Mouse (Mus musculus) limb, embryonic 13.5 days (tissue): ENCODE data around the gene Cbr1. TPM values are rescaled to one million over a fixed set of nuclear protein-coding genes. Genes with fewer than 3 reads are reported as not detected.
A peak's percentile ranks its signal among the peaks of the same experiment; 100 is the strongest.
"Not testable (repeated sequence)": the region's sequence is repeated elsewhere in the genome, so short reads cannot be mapped to it uniquely, and the experiment has no call there.

Source experiments
- ATAC-seq: fragments of 200-750 bp; cut with Nextera tagmentation; 2 replicates; pipeline ENCODE4 v1.8.0; 2017; ENCODE audit warnings: low read depth, moderate number of reproducible peaks, moderate TSS enrichment; ENCODE audit not compliant: low FRiP score
- H3K27ac ChIP-seq: fragments of 300-500 bp; sonication (generic); 2 replicates; pipeline ENCODE4 v1.5.1; 2015; ENCODE audit warnings: inconsistent platforms, mild to moderate bottlenecking, moderate library complexity
- H3K27me3 ChIP-seq: fragments of 300-500 bp; sonication (generic); 2 replicates; pipeline ENCODE4 v1.6.1; 2015; ENCODE audit warnings: mild to moderate bottlenecking, inconsistent platforms
- H3K36me3 ChIP-seq: fragments of 300-500 bp; sonication (generic); 2 replicates; pipeline ENCODE4 v1.6.1; 2015; ENCODE audit warnings: inconsistent platforms, mild to moderate bottlenecking, moderate library complexity
- H3K4me1 ChIP-seq: fragments of 300-500 bp; sonication (generic); 2 replicates; pipeline ENCODE4 v1.6.1; 2015; ENCODE audit warnings: inconsistent platforms
- H3K4me2 ChIP-seq: fragments of 300-500 bp; sonication (generic); replicated peaks from 2 replicates; pipeline ENCODE4 v1.6.1; 2015; ENCODE audit warnings: inconsistent platforms, mild to moderate bottlenecking, moderate library complexity
- H3K4me3 ChIP-seq: fragments of 300-500 bp; sonication (generic); 2 replicates; pipeline ENCODE4 v1.5.1; 2015; ENCODE audit warnings: moderate library complexity, mild to moderate bottlenecking, inconsistent platforms
- H3K9ac ChIP-seq: fragments of 300-500 bp; sonication (generic); 2 replicates; pipeline ENCODE4 v1.6.1; 2015; ENCODE audit warnings: mild to moderate bottlenecking, inconsistent platforms
- H3K9me3 ChIP-seq: fragments of 300-500 bp; sonication (generic); 2 replicates; pipeline ENCODE4 v1.6.1; 2016; ENCODE audit warnings: inconsistent platforms
- WGBS: fragments of 180-500 bp; shearing (Covaris S2); methylation state at CpG from one replicate; pipeline ENCODE4 v1.1.7; 2015; 5-methylcytosine and 5-hydroxymethylcytosine counted together
- polyA plus RNA-seq: library from polyadenylated mRNA; unstranded; fragments of >200 nt; fragmentation: Nextera tagmentation; extraction: Ambion mirVana; gene quantifications from 2 replicates; pipeline ENCODE4 v1.2.1, GENCODE M21; 2015

Gene Cbr1
- polyA plus RNA-seq, 1 experiment from 2014 or later: 124 TPM

DNA sequence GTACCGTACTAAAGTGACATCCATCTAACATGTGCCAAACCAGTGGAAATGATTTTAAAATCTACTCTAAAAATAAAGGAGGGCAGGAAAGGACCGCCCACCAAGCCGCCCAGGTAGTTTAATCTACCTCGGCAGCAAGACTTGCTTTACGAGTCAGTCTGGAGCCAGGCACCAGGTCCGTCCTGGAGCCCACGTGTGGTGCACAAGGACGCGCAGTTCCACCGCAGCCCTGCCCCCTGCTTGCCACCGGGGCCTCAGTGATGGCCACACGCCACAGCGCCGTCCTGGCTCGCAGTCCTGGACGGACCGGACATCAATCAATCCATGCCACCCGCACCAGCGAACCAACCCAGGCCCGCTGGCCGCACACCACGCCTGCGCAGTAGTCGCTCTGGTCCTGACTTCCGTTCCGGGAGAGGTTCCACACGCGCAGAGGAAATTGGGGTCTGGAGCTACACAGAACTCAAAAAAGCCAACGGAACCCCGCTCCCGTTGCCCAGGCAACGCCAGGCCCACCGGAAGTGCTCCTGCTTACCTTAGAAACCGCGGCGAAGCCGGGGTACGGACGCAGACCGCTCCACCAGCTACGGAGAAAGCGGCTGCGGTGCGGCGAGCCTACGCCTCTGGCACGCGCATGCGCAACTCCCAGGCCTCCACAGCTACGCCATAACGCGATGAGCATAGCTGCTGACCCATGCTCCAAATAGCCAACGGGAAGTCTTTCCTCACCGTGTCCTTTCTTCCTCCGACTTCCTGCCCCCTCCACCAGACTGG, 2.0 kb upstream of the Cbr1 start, which contains the start of gene Setd4:
Gene Setd4 (minus strand): TSS at position 625 of the 774 bp plus-strand sequence.
- Histone ChIP-seq H3K4me2 (peak within 1 kb of the TSS; percentile 83), H3K36me3 (peaks cover 11% of the 10 kb centered on the region), H3K9me3 (no peaks in the 10 kb centered on the region), H3K27me3 (no peaks in the 10 kb centered on the region), H3K27ac (peak within 1 kb of the TSS; percentile 90), H3K4me3 (peak within 1 kb of the TSS; percentile 58), H3K4me1 (peaks cover 16% of the 10 kb centered on the region), H3K9ac (peak within 1 kb of the TSS; percentile 82)
- ATAC-seq: peak; percentile 93
- under 1% methylated on average over 55 of the region's 55 CpGs for WGBS

DNA sequence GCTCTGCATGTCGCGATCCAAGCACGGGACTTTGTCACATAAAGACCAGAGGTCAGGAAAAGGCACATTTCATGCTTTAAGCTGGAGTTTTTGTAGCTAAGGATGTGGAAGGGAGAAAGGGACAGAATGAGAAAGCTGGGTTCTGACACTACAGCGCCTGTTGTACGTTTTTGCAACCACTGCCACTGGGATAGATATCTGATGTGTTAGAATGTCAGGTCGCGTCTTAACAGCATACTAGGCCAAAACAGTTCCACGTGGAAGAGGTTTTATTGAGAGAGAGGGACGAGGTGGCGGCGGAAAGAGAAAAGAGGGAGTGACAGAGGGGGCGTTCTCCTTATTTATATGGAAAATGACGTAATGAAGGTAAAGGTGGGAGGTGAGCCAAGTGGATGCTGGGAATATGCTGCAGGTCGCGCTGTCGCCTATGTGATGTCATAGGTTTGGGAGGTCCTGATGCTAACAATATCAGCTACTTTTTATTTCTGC, 1.1 kb upstream of the Cbr1 start:
- H3K9ac ChIP-seq: peak overlapping the region; percentile 82
- H3K27ac ChIP-seq: peak overlapping the region; percentile 90
- peak overlapping the region; percentile 58 for H3K4me3 ChIP-seq
- peak overlapping the region; percentile 83 for H3K4me2 ChIP-seq
- no peaks in the 10 kb centered on the region for H3K9me3 ChIP-seq
- H3K36me3 ChIP-seq: peaks cover 8% of the 10 kb centered on the region
- WGBS: 3% methylated on average over 16 of the region's 16 CpGs
- ATAC-seq: no peak
- H3K27me3 ChIP-seq: no peaks in the 10 kb centered on the region
- H3K4me1 ChIP-seq: peaks cover 24% of the 10 kb centered on the region

DNA sequence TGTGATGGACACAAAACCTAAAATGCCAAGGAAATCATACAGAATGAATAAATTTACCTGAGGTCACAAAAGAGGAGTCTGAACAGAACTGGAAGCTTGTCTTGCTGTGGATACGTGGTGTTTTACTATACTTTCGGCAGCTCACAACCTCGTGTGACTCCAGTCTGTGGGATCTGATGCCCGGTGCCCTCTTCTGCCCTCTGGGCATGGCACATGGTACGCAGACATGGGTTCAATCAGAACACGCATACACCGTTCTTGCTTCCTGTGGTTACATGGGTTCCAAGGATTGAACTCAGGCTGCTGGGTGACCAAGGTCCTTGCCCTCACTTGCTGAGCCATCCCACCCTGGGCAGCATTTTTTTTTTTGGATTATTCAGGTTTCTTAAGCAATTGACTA, 493 bp downstream of the Cbr1 start:
- Histone ChIP-seq H3K36me3 (peaks cover 20% of the 10 kb centered on the region), H3K9ac (no peak overlapping the region), H3K27me3 (no peaks in the 10 kb centered on the region), H3K4me1 (peaks cover 24% of the 10 kb centered on the region), H3K4me2 (no peak overlapping the region), H3K4me3 (no peak overlapping the region), H3K27ac (no peak overlapping the region), H3K9me3 (no peaks in the 10 kb centered on the region)
- 88% methylated on average over 7 of the region's 7 CpGs for WGBS
- no peak for ATAC-seq

DNA sequence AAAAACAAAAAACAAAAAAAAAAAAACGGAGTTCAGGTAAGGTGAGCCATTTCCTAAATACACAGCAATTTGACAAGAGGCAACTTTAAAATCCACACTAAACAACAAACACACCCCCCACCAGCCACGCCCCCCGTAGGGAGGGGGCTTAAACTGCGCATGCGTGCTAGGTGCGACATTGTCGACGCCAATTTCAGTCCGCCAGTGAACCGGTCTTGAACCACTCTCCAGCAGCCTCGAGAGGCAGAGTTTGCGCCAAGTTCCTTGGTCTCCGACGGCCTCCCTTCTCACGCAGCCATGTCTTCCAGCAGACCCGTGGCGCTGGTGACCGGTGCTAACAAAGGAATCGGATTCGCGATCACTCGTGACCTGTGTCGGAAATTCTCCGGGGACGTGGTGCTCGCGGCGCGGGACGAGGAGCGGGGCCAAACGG, 2.0 kb downstream of the Cbr1 start:
- under 1% methylated on average over 32 of the region's 32 CpGs for WGBS
- peak; percentile 35; the same call in 1 of the 2 replicates for ATAC-seq
- Histone ChIP-seq H3K27ac (peak overlapping the region; percentile 65; the same call in 1 of the 2 replicates), H3K4me2 (peak overlapping the region; percentile 87), H3K36me3 (peaks cover 34% of the 10 kb centered on the region), H3K27me3 (no peaks in the 10 kb centered on the region), H3K9ac (peak overlapping the region; percentile 87), H3K9me3 (no peaks in the 10 kb centered on the region), H3K4me3 (peak overlapping the region; percentile 77), H3K4me1 (peaks cover 24% of the 10 kb centered on the region)

DNA sequence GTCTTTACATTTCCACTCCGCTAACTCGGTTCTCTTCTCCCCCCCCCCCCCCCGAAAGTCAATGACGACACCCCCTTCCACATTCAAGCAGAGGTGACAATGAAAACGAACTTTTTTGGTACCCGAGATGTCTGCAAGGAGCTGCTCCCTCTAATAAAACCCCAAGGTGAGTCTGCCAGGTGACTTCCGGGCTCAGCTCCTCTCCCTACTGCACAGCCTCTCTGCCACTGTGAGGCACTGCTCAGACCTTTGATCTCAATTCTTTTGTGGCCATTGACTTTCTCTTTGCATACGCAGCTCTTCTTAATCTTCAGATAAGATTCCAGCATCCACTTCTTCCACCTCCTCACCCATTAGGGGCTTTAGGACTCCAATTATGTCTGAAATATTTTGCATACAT, 3.1 kb downstream of the Cbr1 start:
- no peaks in the 10 kb centered on the region for H3K9me3 ChIP-seq
- no peaks in the 10 kb centered on the region for H3K27me3 ChIP-seq
- peaks cover 34% of the 10 kb centered on the region for H3K36me3 ChIP-seq
- ATAC-seq: no peak
- H3K9ac ChIP-seq: peak overlapping the region; percentile 87
- no peak overlapping the region for H3K27ac ChIP-seq
- 67% methylated on average over 8 of the region's 8 CpGs for WGBS
- H3K4me3 ChIP-seq: peak overlapping the region; percentile 77
- H3K4me1 ChIP-seq: peaks cover 24% of the 10 kb centered on the region
- peak overlapping the region; percentile 87 for H3K4me2 ChIP-seq

DNA sequence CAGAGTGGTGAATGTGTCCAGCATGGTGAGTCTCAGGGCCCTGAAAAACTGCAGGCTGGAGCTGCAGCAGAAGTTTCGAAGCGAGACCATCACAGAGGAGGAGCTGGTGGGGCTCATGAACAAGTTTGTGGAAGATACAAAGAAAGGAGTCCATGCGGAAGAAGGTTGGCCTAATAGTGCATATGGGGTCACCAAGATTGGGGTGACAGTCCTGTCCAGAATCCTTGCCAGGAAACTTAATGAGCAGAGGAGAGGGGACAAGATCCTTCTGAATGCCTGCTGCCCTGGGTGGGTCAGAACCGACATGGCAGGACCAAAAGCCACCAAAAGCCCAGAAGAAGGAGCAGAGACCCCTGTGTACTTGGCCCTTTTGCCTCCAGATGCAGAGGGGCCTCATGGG, 4.1 kb downstream of the Cbr1 start:
- Histone ChIP-seq H3K4me1 (peaks cover 18% of the 10 kb centered on the region), H3K4me3 (no peak overlapping the region), H3K36me3 (peaks cover 34% of the 10 kb centered on the region), H3K9me3 (no peaks in the 10 kb centered on the region), H3K27ac (no peak overlapping the region), H3K27me3 (no peaks in the 10 kb centered on the region), H3K9ac (no peak overlapping the region), H3K4me2 (no peak overlapping the region)
- WGBS: 95% methylated on average over 4 of the region's 4 CpGs
- no peak for ATAC-seq

DNA sequence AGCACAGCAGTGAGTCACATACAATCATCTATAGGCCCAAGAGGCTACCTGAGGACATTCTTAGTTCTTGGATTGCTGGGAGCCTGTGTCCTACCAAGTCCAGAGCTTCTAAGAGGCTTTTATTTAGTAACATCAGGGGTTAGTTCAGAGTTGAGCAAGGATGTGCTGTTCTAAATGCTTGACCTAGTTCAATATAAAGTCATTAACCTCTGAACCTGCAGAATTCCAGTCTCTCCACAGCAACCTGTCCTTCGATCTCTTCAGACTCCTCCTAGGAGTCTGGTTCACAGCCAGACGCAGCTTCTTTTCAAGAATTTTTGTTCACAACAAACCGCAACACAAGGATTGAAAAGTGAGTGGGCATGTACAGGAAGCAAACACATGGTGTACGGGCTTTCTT, 5.3 kb downstream of the Cbr1 start:
- no peak for ATAC-seq
- 91% methylated on average over 4 of the region's 4 CpGs for WGBS
- no peaks in the 10 kb centered on the region for H3K9me3 ChIP-seq
- H3K4me3 ChIP-seq: no peak overlapping the region
- H3K4me1 ChIP-seq: peaks cover 14% of the 10 kb centered on the region
- no peak overlapping the region for H3K4me2 ChIP-seq
- no peak overlapping the region for H3K27ac ChIP-seq
- no peaks in the 10 kb centered on the region for H3K27me3 ChIP-seq
- H3K9ac ChIP-seq: no peak overlapping the region
- peaks cover 34% of the 10 kb centered on the region for H3K36me3 ChIP-seq

DNA sequence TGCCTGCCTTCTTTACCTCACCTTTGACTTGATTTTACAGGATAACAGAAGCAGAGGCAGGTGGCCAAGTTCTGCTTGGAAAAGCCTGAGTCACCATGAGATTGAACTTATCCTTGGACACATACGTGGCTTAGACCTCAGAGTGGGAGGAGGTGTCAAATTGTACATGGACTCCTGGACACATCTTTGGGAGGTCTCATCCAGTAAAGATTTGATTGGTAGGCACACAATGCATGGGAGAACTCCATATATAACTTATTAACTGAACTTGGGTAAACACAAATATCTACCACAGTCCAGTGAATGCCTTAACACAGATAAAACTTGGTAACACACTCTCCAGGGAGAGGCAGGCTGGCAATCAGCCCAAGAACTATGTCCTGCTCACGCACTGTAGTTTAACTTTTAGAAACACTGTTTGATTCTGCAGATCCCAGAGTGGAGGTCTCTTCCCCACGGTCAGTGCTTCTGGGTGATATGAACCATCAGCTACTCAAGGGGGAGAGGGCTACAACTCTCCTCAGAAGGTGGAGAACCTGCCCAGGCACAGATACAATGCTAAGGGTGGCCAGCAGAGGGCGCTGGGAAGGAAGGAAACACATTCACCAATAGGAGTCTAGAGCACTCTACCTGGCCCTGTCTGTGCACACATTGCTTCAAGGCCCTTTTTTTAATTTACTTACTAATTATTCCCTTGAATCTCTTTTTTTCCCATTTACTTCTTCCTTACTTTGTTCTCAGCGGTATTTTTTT, 9.6 kb downstream of the Cbr1 start:
- H3K9ac ChIP-seq: no peak overlapping the region
- no peaks in the 10 kb centered on the region for H3K9me3 ChIP-seq
- no peaks in the 10 kb centered on the region for H3K27me3 ChIP-seq
- no peak overlapping the region for H3K4me2 ChIP-seq
- ATAC-seq: no peak
- H3K4me3 ChIP-seq: no peak overlapping the region
- H3K4me1 ChIP-seq: no peaks in the 10 kb centered on the region
- no peak overlapping the region for H3K27ac ChIP-seq
- peaks cover 22% of the 10 kb centered on the region for H3K36me3 ChIP-seq
- 46% methylated on average over 5 of the region's 5 CpGs for WGBS

DNA sequence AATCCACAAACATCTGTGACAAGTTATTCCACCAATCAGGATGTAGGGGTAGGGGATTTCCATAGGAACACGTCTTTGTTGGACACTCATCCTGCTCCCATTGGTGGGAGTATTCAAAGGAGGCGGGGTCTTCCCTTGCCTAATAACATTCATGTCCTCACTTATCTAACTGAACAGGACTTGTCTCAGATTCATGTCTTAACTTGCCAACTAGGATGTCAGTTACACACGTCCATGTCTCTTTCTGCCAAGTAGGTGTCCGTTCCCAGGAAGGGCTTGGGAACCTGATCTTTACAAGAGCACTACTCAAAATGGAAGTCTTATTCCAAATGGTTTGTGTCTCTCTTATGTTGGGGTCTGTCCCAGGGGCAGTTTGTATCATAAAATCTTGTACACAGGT, 18.1 kb downstream of the Cbr1 start:
- H3K9me3 ChIP-seq, H3K9ac ChIP-seq, ATAC-seq, H3K36me3 ChIP-seq, H3K4me3 ChIP-seq, H3K27me3 ChIP-seq, H3K4me2 ChIP-seq, H3K4me1 ChIP-seq, H3K27ac ChIP-seq: not testable (repeated sequence)
- 88% methylated on average over 4 of the region's 4 CpGs for WGBS

DNA sequence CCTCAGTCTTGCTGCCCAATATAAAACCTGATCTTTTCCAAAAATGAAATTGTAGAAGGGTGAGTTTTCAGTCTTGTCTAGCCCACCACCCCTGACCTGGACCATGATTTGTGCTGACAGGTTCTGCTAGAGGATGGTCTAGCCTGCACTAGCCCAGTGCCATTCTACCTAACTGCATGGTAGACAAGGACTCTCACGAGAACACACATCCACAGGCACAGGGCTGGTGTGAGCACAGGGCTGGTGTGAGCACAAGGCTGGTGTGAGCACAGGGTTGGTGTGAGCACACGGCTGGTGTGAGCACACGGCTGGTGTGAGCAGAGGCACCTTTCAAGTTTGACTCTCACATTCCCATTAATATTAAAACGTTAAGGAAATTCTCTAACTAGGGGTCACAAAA, 19.0 kb downstream of the Cbr1 start:
- Histone ChIP-seq H3K27ac (no peak overlapping the region), H3K27me3 (no peaks in the 10 kb centered on the region), H3K4me1 (no peaks in the 10 kb centered on the region), H3K9ac (no peak overlapping the region), H3K4me3 (no peak overlapping the region), H3K36me3 (no peaks in the 10 kb centered on the region), H3K4me2 (no peak overlapping the region), H3K9me3 (no peaks in the 10 kb centered on the region)
- no peak for ATAC-seq
- WGBS: 72% methylated on average over 4 of the region's 4 CpGs

DNA sequence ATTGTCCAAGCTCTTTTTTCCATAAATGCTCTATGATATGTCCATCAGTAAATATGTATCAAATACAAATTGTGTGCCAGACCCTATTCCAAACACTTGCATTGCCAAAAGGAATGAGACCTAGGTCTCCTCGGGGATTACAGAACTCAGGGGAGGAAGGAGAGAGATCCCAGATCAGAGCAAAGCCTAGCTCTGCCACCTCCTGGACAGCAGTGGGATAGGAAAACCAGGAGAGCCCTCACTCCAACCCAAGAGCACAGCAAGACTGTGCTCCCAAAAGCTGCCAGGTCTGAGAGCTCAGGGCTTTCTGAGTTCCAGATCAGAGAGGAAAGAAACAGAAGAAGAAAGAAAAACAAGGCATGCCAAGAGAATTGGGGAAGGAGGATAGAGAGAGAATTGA, 21.1 kb downstream of the Cbr1 start:
- Histone ChIP-seq H3K36me3 (no peaks in the 10 kb centered on the region), H3K27me3 (no peaks in the 10 kb centered on the region), H3K4me1 (no peaks in the 10 kb centered on the region), H3K9me3 (no peaks in the 10 kb centered on the region), H3K4me3 (no peak overlapping the region), H3K4me2 (no peak overlapping the region), H3K27ac (no peak overlapping the region), H3K9ac (no peak overlapping the region)
- WGBS: 19% methylated on average over 1 of the region's 1 CpGs
- no peak for ATAC-seq

DNA sequence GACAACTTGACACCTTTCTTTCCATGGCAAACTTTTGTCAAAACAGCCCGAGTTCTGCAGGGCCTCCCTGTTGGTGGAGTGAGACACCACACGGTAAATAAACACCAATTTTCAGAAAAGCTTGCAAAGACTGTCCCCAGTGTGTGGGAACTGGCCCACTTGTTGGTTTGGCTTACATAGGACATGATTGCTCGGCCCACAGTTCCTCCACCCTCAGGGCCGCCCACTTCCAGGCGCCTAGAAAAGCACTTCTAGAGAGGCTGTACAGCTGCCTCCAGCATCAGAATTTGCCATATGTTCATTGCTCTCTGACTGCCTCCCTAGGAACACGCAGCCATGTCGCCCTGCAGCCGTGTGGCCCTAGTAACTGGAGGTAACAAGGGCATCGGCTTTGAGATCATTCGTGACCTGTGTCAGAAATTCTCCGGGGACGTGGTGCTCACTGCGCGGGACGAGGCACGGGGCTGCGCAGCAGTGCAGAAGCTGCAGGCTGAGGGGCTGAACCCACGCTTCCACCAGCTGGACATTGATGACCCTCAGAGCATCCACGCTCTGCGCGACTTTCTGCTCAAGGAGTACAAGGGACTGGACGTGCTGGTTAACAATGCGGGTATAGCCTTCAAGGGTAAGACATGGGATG, 22.2 kb downstream of the Cbr1 start, which contains the start of gene Gm5678:
Gene Gm5678 (plus strand): TSS at position 337 of the 640 bp plus-strand sequence.
- Histone ChIP-seq H3K4me1 (no peaks in the 10 kb centered on the region), H3K4me3 (no peak within 1 kb of the TSS), H3K4me2 (no peak within 1 kb of the TSS), H3K9me3 (no peaks in the 10 kb centered on the region), H3K9ac (no peak within 1 kb of the TSS), H3K27ac (no peak within 1 kb of the TSS), H3K36me3 (no peaks in the 10 kb centered on the region), H3K27me3 (no peaks in the 10 kb centered on the region)
- ATAC-seq: no peak
- 77% methylated on average over 23 of the region's 23 CpGs for WGBS
